Mouse (Mus musculus) lung, adult 2 months (tissue): ENCODE measurements at regions not wholly inside any gene's neighbourhood (a gene's known extent, or its start where the extent isn't known, plus 50 kb on each side); places are given as distances from the start of the nearest gene placed in this dataset.

Experiments used
- DNase-seq: peaks from one replicate; pipeline ENCODE4 v3.0.0; 2022
- H3K4me1 ChIP-seq: fragments of 200-500 bp; 2 replicates; pipeline ENCODE4 v1.6.1; 2011; ENCODE audit warnings: low read length; ENCODE audit not compliant: control insufficient read depth, insufficient read depth
- H3K4me3 ChIP-seq: fragments of 200-500 bp; replicated peaks from 2 replicates; pipeline ENCODE3; 2011; ENCODE audit warnings: low read depth, mild to moderate bottlenecking, control low read depth, low read length; ENCODE audit errors: extremely low read depth
- CTCF ChIP-seq: fragments of 200-500 bp; IDR thresholded peaks from 2 replicates; pipeline ENCODE4 v1.5.1; 2011; ENCODE audit warnings: mild to moderate bottlenecking, low read length, control low read depth; ENCODE audit not compliant: insufficient read depth
- POLR2A ChIP-seq: fragments of 200-500 bp; IDR thresholded peaks from 2 replicates; pipeline ENCODE4 v1.6.1; 2011; ENCODE audit warnings: low read depth, mild to moderate bottlenecking, control low read depth, low read length, borderline replicate concordance; ENCODE audit errors: extremely low read depth
- WGBS: fragments of 180-500 bp; shearing (Covaris S2); methylation state at CpG from one replicate; pipeline ENCODE4 v1.1.7; 2018; 5-methylcytosine and 5-hydroxymethylcytosine counted together

DNA sequence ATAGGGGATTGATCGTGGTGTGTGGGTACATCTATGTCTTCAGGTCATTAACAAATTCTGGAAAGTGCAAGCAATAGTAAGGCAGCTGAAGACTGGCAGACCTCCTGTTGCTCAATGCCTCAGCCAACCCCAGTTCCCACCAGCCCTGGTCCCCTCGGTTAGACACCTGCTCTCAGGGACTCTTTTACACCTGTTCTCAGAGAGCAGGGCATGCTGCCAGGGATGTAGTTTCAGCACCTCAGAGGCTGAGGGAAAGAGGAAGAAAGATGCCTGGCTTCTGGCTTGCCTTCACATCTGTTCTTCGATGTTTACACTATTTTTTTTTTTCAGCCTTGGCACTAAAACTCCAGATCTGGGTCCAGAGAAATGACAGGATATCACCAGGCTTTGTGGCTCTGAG, 362.2 kb upstream of the Zmiz1 start:
- no peak for DNase-seq
- TF ChIP-seq POLR2A (no peak), CTCF (no peak)

DNA sequence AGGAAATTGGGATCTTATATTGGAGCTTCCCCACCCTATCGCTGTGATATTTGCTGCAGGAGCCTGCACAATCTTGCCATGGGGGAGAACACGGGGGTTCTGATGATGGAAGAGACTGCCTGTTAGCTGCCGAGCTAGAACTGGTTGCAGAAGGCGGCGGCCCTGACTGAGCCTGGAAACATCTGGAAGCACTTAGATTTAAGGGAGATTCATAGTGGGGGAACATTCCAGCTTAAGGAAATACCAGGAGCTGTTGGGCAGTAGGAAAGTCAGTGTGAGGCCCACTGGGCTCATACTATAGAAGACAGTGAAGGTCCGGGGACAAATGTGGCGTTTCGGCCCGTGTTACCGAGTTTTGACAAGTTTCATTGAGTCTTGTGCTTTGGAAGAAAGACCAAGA, 353.6 kb upstream of the Zmiz1 start:
- TF ChIP-seq POLR2A (no peak), CTCF (no peak)
- no peaks in the 10 kb centered on the region for H3K4me1 ChIP-seq
- WGBS, result 85% methylated on average over 10 of the region's 10 CpGs
- no peak overlapping the region for H3K4me3 ChIP-seq
- no peak for DNase-seq

More for the DNA sequence above, 362.2 kb upstream of the Zmiz1 start:
- Histone ChIP-seq H3K4me3 (no peak overlapping the region), H3K4me1 (no peaks in the 10 kb centered on the region)
- WGBS, result 58% methylated on average over 3 of the region's 3 CpGs

DNA sequence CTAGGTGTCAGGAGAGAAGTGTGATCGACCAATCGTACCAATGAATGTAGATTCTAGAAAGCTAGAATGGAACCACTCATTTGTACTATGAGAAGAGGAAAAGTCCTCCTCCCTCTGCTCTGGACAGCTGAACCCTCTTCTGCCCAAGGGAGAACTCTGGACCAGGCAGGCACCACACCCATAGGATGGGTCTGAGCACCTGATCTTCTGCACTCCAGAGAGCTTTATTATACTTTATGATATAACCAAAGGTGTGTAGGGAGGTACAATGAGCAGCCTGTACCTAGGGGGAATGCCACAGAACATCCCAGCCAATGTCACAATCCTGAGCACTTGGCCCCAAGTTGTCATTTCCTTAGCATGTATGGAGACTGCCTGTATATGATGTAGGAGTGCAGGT, 352.5 kb upstream of the Zmiz1 start:
- TF ChIP-seq CTCF, result no peak
- TF ChIP-seq POLR2A, result no peak
- H3K4me3 ChIP-seq, result no peak overlapping the region
- WGBS, result 98% methylated on average over 2 of the region's 2 CpGs
- no peaks in the 10 kb centered on the region for H3K4me1 ChIP-seq
- DNase-seq, result no peak

DNA sequence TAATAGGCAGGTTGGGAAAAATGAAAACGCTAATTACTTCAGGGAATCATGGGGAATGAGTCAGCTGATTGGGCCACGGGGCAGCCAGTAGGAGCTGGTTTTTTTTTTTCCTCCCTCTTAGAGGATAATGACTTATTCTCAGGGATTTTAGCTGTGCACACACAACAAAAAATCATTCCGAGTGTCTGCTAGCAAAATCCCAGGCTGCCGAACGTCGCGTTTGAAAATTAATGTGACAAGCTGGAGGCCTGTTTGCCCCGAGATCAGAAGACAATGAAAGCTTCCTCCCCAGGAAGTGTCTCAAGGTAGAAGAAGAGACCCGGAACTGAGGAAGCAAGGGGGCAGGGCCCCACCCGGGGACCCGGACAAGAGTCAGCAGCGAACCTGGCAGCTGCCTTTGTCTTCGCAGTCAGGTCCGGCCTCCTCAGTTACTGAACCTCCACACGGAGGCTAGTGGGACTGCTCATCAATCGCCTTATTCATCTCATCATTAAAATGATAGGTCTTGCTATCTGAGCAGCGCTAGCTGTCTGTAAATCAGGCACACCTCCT, 350.8 kb upstream of the Zmiz1 start:
- 21% methylated on average over 17 of the region's 17 CpGs for WGBS
- no peaks in the 10 kb centered on the region for H3K4me1 ChIP-seq
- H3K4me3 ChIP-seq, result peak overlapping the region; percentile 8
- no peak for TF ChIP-seq POLR2A
- no peak for DNase-seq

DNA sequence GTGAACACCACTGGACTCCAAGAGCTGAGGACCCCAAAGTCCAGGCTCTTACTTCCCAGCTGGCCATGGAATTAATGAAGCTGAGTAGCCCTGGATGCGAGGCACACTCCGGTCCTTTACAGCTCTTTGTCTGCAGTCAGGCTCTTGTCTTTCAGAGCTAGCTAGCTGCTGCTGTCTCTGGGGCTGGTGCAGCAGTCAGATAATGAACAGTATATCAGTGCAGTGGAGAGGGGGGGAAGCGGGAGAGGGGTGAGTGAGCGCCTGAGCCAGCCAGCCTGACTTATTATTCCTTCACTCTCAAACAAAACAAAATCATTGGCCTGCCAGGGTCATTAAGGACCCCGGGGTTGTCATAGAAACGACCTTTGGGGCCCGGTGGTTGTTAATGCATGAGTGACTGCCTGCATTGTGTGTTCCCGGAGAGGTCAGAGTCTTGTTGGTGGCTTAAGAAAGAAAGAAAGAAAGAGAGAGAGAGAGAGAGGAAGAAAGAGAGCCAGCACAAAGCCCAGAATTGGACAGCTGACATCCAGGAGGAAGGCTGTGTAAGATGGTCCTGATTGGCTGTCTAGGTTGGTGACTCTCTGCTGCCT, 350.2 kb upstream of the Zmiz1 start:
- no peak for DNase-seq
- 26% methylated on average over 8 of the region's 8 CpGs for WGBS
- Histone ChIP-seq H3K4me1 (no peaks in the 10 kb centered on the region), H3K4me3 (no peak overlapping the region)
- no peak for TF ChIP-seq CTCF
- TF ChIP-seq POLR2A, result no peak

DNA sequence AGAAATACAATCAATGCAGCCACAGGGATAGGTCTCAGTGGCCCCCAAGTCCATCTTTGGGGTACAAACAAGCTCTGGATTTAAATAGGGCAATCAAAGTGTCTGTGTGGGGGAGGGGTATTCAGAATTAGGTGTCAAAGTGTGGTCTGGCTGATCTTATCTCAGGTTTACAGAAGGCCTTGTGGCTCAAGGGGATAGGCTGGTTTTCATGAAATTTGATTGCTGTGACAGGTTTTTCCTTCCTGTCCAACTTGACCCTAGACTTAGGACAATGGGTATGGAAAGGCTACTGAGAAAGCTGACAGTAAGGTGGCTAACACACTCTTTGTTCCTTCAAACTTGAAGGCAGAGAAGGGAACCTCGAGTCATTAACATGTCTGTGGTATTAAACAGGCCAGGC, 349.3 kb upstream of the Zmiz1 start:
- Histone ChIP-seq H3K4me1 (no peaks in the 10 kb centered on the region), H3K4me3 (no peak overlapping the region)
- TF ChIP-seq CTCF, result no peak
- no peak for TF ChIP-seq POLR2A
- WGBS, result 50% methylated on average over 1 of the region's 1 CpGs
- no peak for DNase-seq

DNA sequence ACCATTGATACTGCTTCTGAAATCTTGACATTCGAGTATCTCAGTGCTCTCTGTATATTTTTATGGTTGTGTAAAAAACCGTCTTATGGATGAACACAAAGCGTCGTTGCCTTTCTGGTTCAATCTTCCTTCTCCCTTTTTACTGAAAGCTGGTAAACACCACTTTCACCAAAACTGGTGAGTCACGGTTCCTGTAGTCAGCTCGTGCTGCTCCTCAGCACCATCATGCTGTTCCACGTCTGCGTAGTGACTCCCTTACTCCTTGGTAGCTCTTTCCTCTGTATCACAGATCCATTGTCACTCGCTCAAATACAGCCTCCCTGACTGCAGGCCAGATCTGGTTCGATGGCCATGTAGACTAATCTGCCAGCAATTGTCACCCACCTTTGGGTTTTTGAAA, 346.2 kb upstream of the Zmiz1 start:
- WGBS, result 81% methylated on average over 10 of the region's 10 CpGs
- DNase-seq, result no peak
- no peaks in the 10 kb centered on the region for H3K4me1 ChIP-seq
- H3K4me3 ChIP-seq, result no peak overlapping the region
- TF ChIP-seq CTCF (no peak), POLR2A (no peak)

DNA sequence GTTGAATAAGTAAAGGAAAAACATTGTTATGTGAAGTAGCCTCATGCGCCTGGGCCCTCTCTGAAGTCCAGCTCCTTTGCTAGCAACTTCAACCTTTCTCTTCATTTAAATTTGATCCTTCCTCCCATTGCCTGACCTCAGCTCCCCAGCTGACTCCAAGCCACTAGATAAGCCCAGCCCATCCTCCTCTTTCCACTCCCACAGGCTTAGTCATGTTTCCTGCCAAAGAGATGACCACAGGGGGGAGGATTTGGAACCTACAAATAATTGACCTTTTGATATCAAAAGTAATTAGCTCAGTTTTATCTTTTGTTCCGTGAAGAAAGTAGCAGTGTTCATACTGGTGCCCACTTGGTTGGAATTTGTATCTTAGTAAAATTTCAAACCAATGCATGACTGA, 345.7 kb upstream of the Zmiz1 start:
- no peak overlapping the region for H3K4me3 ChIP-seq
- DNase-seq, result no peak
- no peaks in the 10 kb centered on the region for H3K4me1 ChIP-seq
- no peak for TF ChIP-seq POLR2A
- no peak for TF ChIP-seq CTCF
- 71% methylated on average over 2 of the region's 2 CpGs for WGBS

DNA sequence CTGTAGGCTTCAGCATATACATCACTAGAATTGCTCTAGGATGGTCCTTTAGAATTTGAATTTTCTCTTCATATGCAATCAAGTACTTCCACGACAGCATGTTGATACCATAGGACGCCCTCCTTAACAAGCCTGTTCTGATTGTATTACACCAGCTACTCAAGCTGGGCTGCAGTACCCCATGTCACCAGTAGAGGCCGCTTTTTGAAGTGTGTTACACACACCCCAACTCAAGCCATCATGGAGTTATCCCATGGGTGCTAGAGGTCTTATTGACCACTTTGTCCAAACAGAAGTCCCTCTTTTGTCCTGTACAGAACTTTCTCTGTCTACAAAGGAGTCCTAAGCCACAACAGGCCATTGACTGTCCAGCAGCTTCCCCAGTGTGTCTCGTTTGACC, 342.6 kb upstream of the Zmiz1 start:
- WGBS, result 39% methylated on average over 4 of the region's 4 CpGs
- DNase-seq, result peak; percentile 82
- Histone ChIP-seq H3K4me3 (no peak overlapping the region), H3K4me1 (no peaks in the 10 kb centered on the region)
- TF ChIP-seq POLR2A, result no peak
- TF ChIP-seq CTCF, result peak; percentile 77

DNA sequence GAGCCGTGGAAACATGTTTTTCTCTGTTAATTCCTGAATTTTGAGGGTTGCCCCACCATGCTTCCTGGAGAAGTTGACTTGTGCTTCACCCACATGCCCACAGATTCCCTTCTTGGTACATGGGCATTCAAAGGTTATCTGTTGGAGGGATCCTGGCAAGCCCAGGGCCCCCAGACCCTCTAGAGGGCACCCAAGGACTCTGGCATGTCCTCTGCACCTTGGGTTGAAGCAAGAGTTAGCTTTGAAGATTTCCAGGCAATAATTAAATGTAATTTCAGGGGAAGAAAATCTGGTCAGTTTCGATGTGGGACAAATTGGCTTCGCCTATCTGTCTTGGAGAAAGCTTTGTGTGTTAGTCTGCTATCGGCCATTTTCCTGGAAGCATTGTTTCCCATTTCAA, 339.0 kb upstream of the Zmiz1 start:
- TF ChIP-seq POLR2A (no peak), CTCF (no peak)
- 86% methylated on average over 4 of the region's 4 CpGs for WGBS
- no peak overlapping the region for H3K4me3 ChIP-seq
- H3K4me1 ChIP-seq, result no peaks in the 10 kb centered on the region
- DNase-seq, result no peak
